Mouse (Mus musculus): ENCODE measurements at regions not wholly inside any gene's neighbourhood (a gene's known extent, or its start where the extent isn't known, plus 50 kb on each side); places are given as distances from the start of the nearest gene placed in this dataset.

- no peak for TF ChIP-seq POLR2A (IDR thresholded peaks at IDR 0.05; ENCODE audit: insufficient read depth, low read depth, low read length)
- TF ChIP-seq CTCF (IDR thresholded peaks at IDR 0.05; ENCODE audit: insufficient read depth, low read depth, low read length) = no peak
Observed at GRCm38 (mm10) chr13:54880204-54880603, 69.0 kb upstream of the Unc5a start.

Measured in olfactory bulb, adult 2 months (tissue).